ENCODE assay signal across 9 mouse cellular contexts in genomic region chr16:23953189-23953958, GRCm38 (mm10). TPM values are rescaled to one million over a fixed set of nuclear protein-coding genes. Genes with fewer than 3 reads are reported as not detected.
DNase-seq lines count a peak whose midpoint lies in the region; ATAC-seq and TF ChIP-seq lines count a peak whose summit lies in the region.
"Had no signal": no experiment of that assay in that cellular context is flagged by ENCODE, and none has a peak within 500 bp of the region (broad histone marks: within the 10 kb centered on the region; RNA-seq: fewer than 3 reads in every experiment).

No protein-coding gene starts in this region.

- ATAC-seq in intestine, embryonic 14.5 days (replicated peaks; ENCODE audit: low FRiP score, low TSS enrichment, low read depth): no peak
- ATAC-seq in intestine, embryonic 15.5 days: no peak

- no peak overlapping the region for H3K4me2 ChIP-seq in intestine, embryonic 14.5 days (ENCODE audit: low read length)
- no peak overlapping the region for H3K4me2 ChIP-seq in intestine, embryonic 15.5 days (replicated peaks)
- H3K4me2 ChIP-seq: liver, embryonic 13.5 days had no signal

- H3K36me3 ChIP-seq in intestine, embryonic 14.5 days (ENCODE audit: control insufficient read depth, insufficient read depth, low read length): no peaks in the 10 kb centered on the region
- H3K36me3 ChIP-seq in intestine, embryonic 15.5 days: no peaks in the 10 kb centered on the region
- no peaks in the 10 kb centered on the region for H3K36me3 ChIP-seq in E14TG2a.4 (ENCODE audit: insufficient read depth, low read length)
- H3K36me3 ChIP-seq in midbrain, embryonic 10.5 days: no peaks in the 10 kb centered on the region
- H3K36me3 ChIP-seq: liver, embryonic 13.5 days had no signal

- intact Hi-C loops in gastrocnemius, postnatal 14 days (cut with DNase I; ENCODE audit: low total_unique reads): loop anchor here (5.0 kb wide), 1 partner anchor 401 kb away; no protein-coding TSS in a partner anchor

- H3K27ac ChIP-seq in intestine, embryonic 14.5 days (ENCODE audit: low read depth): no peak overlapping the region
- no peak overlapping the region for H3K27ac ChIP-seq in intestine, embryonic 15.5 days
- H3K27ac ChIP-seq in midbrain, embryonic 10.5 days (replicated peaks): no peak overlapping the region
- H3K27ac ChIP-seq: liver, embryonic 13.5 days had no signal

- H3K9ac ChIP-seq in intestine, embryonic 14.5 days (ENCODE audit: low read length): no peak overlapping the region
- no peak overlapping the region for H3K9ac ChIP-seq in intestine, embryonic 15.5 days
- H3K9ac ChIP-seq: liver, embryonic 13.5 days had no signal

- WGBS in intestine, embryonic 14.5 days: 55% methylated on average over 11 of the region's 11 CpGs
- WGBS in intestine, embryonic 15.5 days: 50% methylated on average over 11 of the region's 11 CpGs
- WGBS in midbrain, embryonic 10.5 days: 57% methylated on average over 11 of the region's 11 CpGs

- no peak overlapping the region for H3K4me3 ChIP-seq in intestine, embryonic 14.5 days (ENCODE audit: low read depth, low read length)
- no peak overlapping the region for H3K4me3 ChIP-seq in intestine, embryonic 15.5 days (replicated peaks)
- H3K4me3 ChIP-seq in E14TG2a.4 (replicated peaks; ENCODE audit: low read length): no peak overlapping the region
- H3K4me3 ChIP-seq in midbrain, embryonic 10.5 days: no peak overlapping the region
- H3K4me3 ChIP-seq: liver, embryonic 13.5 days had no signal

- H3K9me3 ChIP-seq in intestine, embryonic 14.5 days (ENCODE audit: control insufficient read depth, low read length): no peaks in the 10 kb centered on the region
- H3K9me3 ChIP-seq in intestine, embryonic 15.5 days: no peaks in the 10 kb centered on the region
- no peaks in the 10 kb centered on the region for H3K9me3 ChIP-seq in E14TG2a.4 (ENCODE audit: low read length)
- H3K9me3 ChIP-seq in midbrain, embryonic 10.5 days (replicated peaks): no peaks in the 10 kb centered on the region
- H3K9me3 ChIP-seq: liver, embryonic 13.5 days had no signal

- no peaks in the 10 kb centered on the region for H3K27me3 ChIP-seq in intestine, embryonic 14.5 days (replicated peaks; ENCODE audit: control insufficient read depth, insufficient read depth, low read length)
- H3K27me3 ChIP-seq in intestine, embryonic 15.5 days (replicated peaks): no peaks in the 10 kb centered on the region
- H3K27me3 ChIP-seq in E14TG2a.4 (ENCODE audit: insufficient read depth, low read length): no peaks in the 10 kb centered on the region
- H3K27me3 ChIP-seq in midbrain, embryonic 10.5 days (ENCODE audit: low read depth, poor library complexity, severe bottlenecking): no peaks in the 10 kb centered on the region
- H3K27me3 ChIP-seq: liver, embryonic 13.5 days had no signal

- peak; percentile 45 for TF ChIP-seq CTCF in E14TG2a.4 (conservative IDR thresholded peaks at IDR 0.05; ENCODE audit: low read length)

- DNase-seq in intestine, embryonic 14.5 days (ENCODE audit: low spot score): peak; percentile 76
- DNase-seq in c-Kit-positive CD71-positive TER-119-negative erythroid progenitor cells, embryonic 14.5 days (ENCODE audit: low read depth): peak; percentile 13
- peak; percentile 45 for DNase-seq in gastrocnemius, postnatal 14 days
- DNase-seq in layer of hippocampus, adult 9-10 months (ENCODE audit: low spot score): peak; percentile 40
- DNase-seq in midbrain, embryonic 10.5 days (ENCODE audit: low spot score): peak; percentile 67
- DNase-seq in thymus, postnatal 4 days: peak; percentile 74
- DNase-seq: liver, embryonic 13.5 days had no signal

- H3K4me1 ChIP-seq in intestine, embryonic 14.5 days (replicated peaks; ENCODE audit: control insufficient read depth, insufficient read depth, low read length): no peaks in the 10 kb centered on the region
- H3K4me1 ChIP-seq in intestine, embryonic 15.5 days (replicated peaks): no peaks in the 10 kb centered on the region
- peaks cover 7% of the 10 kb centered on the region for H3K4me1 ChIP-seq in E14TG2a.4 (replicated peaks; ENCODE audit: low read depth, low read length)
- no peaks in the 10 kb centered on the region for H3K4me1 ChIP-seq in midbrain, embryonic 10.5 days
- H3K4me1 ChIP-seq: liver, embryonic 13.5 days had no signal

RNA-seq across cellular contexts. Expression of gene Rtp2, which starts 21.2 kb away (rescaled TPM):
- not detected in 2 replicates for polyA plus RNA-seq in intestine, embryonic 14.5 days (2014; fragmentation: Nextera tagmentation; extraction: Ambion mirVana)
- polyA plus RNA-seq in intestine, embryonic 15.5 days (2015; fragmentation: Nextera tagmentation; extraction: Ambion mirVana): not detected in 2 replicates
- total RNA-seq in gastrocnemius, postnatal 14 days (2021): not detected
- not detected in 2 replicates for polyA plus RNA-seq in midbrain, embryonic 10.5 days (2016; fragmentation: Nextera tagmentation; extraction: Ambion mirVana)
- polyA plus RNA-seq: liver, embryonic 13.5 days had no signal

RNA-seq across cellular contexts. Expression of gene Gm37419, which starts 34.9 kb away (rescaled TPM):
- polyA plus RNA-seq in intestine, embryonic 14.5 days (2014; fragmentation: Nextera tagmentation; extraction: Ambion mirVana): not detected in 2 replicates
- polyA plus RNA-seq in intestine, embryonic 15.5 days (2015; fragmentation: Nextera tagmentation; extraction: Ambion mirVana): not detected in 2 replicates
- total RNA-seq in gastrocnemius, postnatal 14 days (2021): not detected
- not detected in 2 replicates for polyA plus RNA-seq in midbrain, embryonic 10.5 days (2016; fragmentation: Nextera tagmentation; extraction: Ambion mirVana)
- polyA plus RNA-seq: liver, embryonic 13.5 days had no signal

RNA-seq across cellular contexts. Expression of gene Bcl6, which starts 35.3 kb away (rescaled TPM):
- 0.49 and 0.95 TPM in 2 replicates for polyA plus RNA-seq in intestine, embryonic 14.5 days (2014; fragmentation: Nextera tagmentation; extraction: Ambion mirVana)
- polyA plus RNA-seq in intestine, embryonic 15.5 days (2015; fragmentation: Nextera tagmentation; extraction: Ambion mirVana): 0.90 and 0.91 TPM in 2 replicates
- total RNA-seq in gastrocnemius, postnatal 14 days (2021): 10 to 100 TPM; 26.0 to 49.8 TPM
- polyA plus RNA-seq in midbrain, embryonic 10.5 days (2016; fragmentation: Nextera tagmentation; extraction: Ambion mirVana): 0.02 and 0.07 TPM in 2 replicates

Comparison
In these comparisons a context has a peak if more than half of its experiments do, and no peak if none do; other contexts are left out.
1. DNase-seq: peak in every context shown above with its lines; median percentile 76 in intestine, embryonic 14.5 days; 74 in thymus, postnatal 4 days; 67 in midbrain, embryonic 10.5 days; 45 in gastrocnemius, postnatal 14 days; 40 in layer of hippocampus, adult 9-10 months; 13 in c-Kit-positive CD71-positive TER-119-negative erythroid progenitor cells, embryonic 14.5 days.